Mouse (Mus musculus): ENCODE measurements around the gene D10Jhu81e.

The D10Jhu81e gene

DNA sequence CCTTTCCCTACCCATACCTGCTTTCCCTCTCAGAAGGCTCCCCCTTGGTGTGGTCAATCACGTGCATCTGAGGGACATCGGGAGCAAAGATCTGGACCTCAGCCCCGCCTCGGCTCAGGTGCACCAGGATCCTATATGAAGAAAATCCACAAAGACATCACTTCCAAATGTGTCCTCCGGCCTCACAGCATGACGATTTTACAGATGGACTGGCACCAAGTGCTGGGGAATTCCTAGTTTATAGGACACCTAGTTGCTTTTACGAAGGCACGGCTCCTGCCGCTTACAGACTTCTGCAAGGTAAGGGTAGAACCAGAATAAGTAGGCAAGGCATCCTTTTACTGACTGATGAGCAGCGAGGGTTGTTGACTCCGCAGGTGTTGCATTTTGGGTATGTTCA, 790 bp downstream of the D10Jhu81e start:
- Histone ChIP-seq H3K4me1 (replicated peaks; ENCODE audit: low read depth, low read length) (peaks cover 42% of the 10 kb centered on the region), H3K27me3 (ENCODE audit: insufficient read depth, low read length) (no peaks in the 10 kb centered on the region), H3K9me3 (ENCODE audit: low read length) (no peaks in the 10 kb centered on the region), H3K4me3 (replicated peaks; ENCODE audit: low read length) (peak overlapping the region; percentile 96), H3K36me3 (ENCODE audit: insufficient read depth, low read length) (peaks cover 85% of the 10 kb centered on the region)
- TF ChIP-seq POU5F1 (IDR thresholded peaks at IDR 0.05; ENCODE audit: borderline replicate concordance, low read length) (no peak), CTCF (conservative IDR thresholded peaks at IDR 0.05; ENCODE audit: low read length) (no peak), NANOG (IDR thresholded peaks at IDR 0.05; ENCODE audit: borderline replicate concordance, low read length) (no peak)

DNA sequence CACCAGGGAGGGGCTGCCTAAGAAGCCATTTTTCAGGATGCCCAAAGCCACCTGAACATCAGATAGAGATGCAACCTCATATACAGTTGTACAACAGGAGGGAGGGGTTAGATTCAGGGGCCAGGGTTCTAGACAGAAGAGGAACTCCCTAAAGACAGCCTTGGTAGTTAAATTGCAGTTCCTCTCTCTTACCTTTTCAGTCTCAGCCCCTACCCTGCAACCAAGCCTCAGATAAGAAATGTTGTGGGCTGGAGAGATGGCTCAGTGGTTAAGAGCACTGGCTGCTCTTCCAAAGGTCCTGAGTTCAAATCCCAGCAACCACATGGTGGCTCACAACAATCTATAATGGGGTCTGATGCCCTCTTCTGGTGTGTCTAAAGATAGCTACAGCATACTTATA, 1.8 kb downstream of the D10Jhu81e start:
- Histone ChIP-seq H3K36me3 (ENCODE audit: insufficient read depth, low read length) (peaks cover 85% of the 10 kb centered on the region), H3K4me3 (replicated peaks; ENCODE audit: low read length) (no peak overlapping the region), H3K27me3 (ENCODE audit: insufficient read depth, low read length) (no peaks in the 10 kb centered on the region), H3K9me3 (ENCODE audit: low read length) (no peaks in the 10 kb centered on the region), H3K4me1 (replicated peaks; ENCODE audit: low read depth, low read length) (peaks cover 47% of the 10 kb centered on the region)
- TF ChIP-seq NANOG (IDR thresholded peaks at IDR 0.05; ENCODE audit: borderline replicate concordance, low read length) (no peak), POU5F1 (IDR thresholded peaks at IDR 0.05; ENCODE audit: borderline replicate concordance, low read length) (no peak), CTCF (conservative IDR thresholded peaks at IDR 0.05; ENCODE audit: low read length) (no peak)

DNA sequence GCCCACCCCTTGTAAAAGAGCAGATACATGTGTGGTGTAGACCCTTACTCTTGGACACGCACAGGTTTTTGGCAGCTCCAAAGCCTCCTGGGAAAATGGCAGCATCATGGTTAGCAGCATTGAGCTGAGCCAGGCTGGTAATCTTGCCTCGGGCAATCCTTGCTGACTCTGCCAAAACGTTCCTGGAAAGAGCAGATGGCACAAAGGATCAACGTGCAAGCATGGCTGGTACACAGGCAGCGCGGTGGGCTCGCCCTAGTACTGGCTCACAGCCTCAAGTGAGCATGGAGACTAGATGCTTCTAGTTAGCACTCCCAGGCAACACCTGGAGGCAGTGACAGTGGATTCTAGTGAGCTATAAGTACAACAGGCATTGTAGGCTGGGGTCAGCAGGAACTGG, 2.2 kb downstream of the D10Jhu81e start:
- Histone ChIP-seq H3K4me1 (replicated peaks; ENCODE audit: low read depth, low read length) (peaks cover 51% of the 10 kb centered on the region), H3K9me3 (ENCODE audit: low read length) (no peaks in the 10 kb centered on the region), H3K4me3 (replicated peaks; ENCODE audit: low read length) (no peak overlapping the region), H3K27me3 (ENCODE audit: insufficient read depth, low read length) (no peaks in the 10 kb centered on the region), H3K36me3 (ENCODE audit: insufficient read depth, low read length) (peaks cover 85% of the 10 kb centered on the region)
- TF ChIP-seq POU5F1 (IDR thresholded peaks at IDR 0.05; ENCODE audit: borderline replicate concordance, low read length), result no peak
- no peak for TF ChIP-seq CTCF (conservative IDR thresholded peaks at IDR 0.05; ENCODE audit: low read length)
- TF ChIP-seq NANOG (IDR thresholded peaks at IDR 0.05; ENCODE audit: borderline replicate concordance, low read length), result no peak

DNA sequence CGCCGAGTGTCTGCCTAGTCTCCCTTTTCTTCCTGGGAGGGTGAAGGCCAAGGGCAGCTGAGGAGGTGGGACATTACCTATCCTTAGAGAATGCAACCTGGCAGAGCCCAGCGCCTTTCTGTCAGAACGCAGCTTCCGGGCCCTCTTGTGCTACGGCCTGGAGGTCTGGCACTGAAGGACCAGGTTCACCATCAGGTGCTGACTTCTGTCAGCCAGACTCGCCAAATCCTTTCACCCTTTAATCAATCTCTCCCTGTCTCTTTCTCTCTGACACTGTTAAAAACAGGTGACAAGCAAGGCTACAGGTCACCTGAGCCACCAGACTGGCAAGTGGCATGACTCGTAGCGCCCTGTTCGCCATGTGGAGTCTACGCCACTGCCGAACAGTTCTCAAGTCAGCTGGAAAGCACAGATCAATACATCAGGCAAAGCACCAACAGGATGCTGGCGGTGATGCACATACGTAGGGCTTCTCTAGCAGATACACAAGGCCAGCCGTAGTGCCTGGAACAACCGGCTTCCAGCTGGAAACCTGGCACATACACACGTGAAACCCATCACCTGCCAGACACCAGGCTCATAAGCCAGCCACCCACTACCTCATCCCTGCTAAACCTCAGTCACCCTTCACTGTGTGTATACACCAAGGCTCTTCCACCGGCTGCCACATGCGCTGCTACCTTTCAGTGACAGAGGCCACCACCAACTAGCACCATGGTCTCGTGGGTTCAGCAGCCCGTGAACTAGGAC, 4.2 kb downstream of the D10Jhu81e start:
- Histone ChIP-seq H3K36me3 (ENCODE audit: insufficient read depth, low read length) (peaks cover 84% of the 10 kb centered on the region), H3K4me1 (replicated peaks; ENCODE audit: low read depth, low read length) (peaks cover 51% of the 10 kb centered on the region), H3K9me3 (ENCODE audit: low read length) (no peaks in the 10 kb centered on the region), H3K4me3 (replicated peaks; ENCODE audit: low read length) (no peak overlapping the region), H3K27me3 (ENCODE audit: insufficient read depth, low read length) (no peaks in the 10 kb centered on the region)
- no peak for TF ChIP-seq POU5F1 (IDR thresholded peaks at IDR 0.05; ENCODE audit: borderline replicate concordance, low read length)
- no peak for TF ChIP-seq NANOG (IDR thresholded peaks at IDR 0.05; ENCODE audit: borderline replicate concordance, low read length)
- TF ChIP-seq CTCF (conservative IDR thresholded peaks at IDR 0.05; ENCODE audit: low read length), result no peak

DNA sequence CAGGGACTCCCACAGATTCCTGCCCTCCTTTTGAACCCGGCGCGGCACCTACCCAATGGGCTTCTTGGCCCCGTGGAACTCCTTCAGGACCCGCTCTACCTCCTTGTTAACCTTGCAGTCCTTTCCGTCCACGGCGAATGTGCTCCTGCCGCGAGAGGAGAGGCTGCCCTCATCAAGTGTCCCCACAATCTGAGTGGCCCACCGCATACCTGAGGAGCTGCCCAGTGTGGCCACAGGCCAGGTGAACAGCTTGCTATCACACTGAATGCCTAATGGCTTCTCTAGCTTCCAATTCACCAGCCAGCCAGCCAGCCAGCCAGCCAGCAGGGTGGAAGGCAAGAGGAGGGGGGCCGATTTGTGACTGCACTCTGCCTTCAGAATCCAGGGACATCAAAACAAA, 4.8 kb downstream of the D10Jhu81e start:
- no peaks in the 10 kb centered on the region for H3K9me3 ChIP-seq (ENCODE audit: low read length)
- no peak for TF ChIP-seq POU5F1 (IDR thresholded peaks at IDR 0.05; ENCODE audit: borderline replicate concordance, low read length)
- no peaks in the 10 kb centered on the region for H3K27me3 ChIP-seq (ENCODE audit: insufficient read depth, low read length)
- H3K4me3 ChIP-seq (replicated peaks; ENCODE audit: low read length), result no peak overlapping the region
- peaks cover 51% of the 10 kb centered on the region for H3K4me1 ChIP-seq (replicated peaks; ENCODE audit: low read depth, low read length)
- H3K36me3 ChIP-seq (ENCODE audit: insufficient read depth, low read length), result peaks cover 84% of the 10 kb centered on the region

DNA sequence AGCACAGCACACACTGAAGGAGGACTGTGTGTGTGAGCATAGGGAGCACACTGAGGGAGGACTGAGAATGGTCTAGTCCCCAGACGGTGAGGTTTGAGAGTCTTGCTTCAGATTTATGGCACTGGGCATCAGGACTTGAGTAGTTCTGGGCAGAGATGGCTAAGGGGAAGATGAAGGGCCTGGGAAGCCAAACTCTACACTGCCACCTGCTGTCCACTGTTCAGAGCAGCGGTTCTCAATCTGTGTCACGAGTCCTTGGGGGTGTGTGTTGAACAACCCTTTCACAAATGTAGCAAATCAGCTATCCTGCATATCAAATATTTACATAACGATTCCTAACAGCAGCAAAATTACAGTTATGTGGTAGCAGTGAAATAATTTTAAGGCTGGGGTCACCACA, 5.7 kb downstream of the D10Jhu81e start:
- Histone ChIP-seq H3K27me3 (ENCODE audit: insufficient read depth, low read length) (no peaks in the 10 kb centered on the region), H3K36me3 (ENCODE audit: insufficient read depth, low read length) (peaks cover 84% of the 10 kb centered on the region), H3K4me3 (replicated peaks; ENCODE audit: low read length) (no peak overlapping the region), H3K9me3 (ENCODE audit: low read length) (no peaks in the 10 kb centered on the region), H3K4me1 (replicated peaks; ENCODE audit: low read depth, low read length) (peaks cover 56% of the 10 kb centered on the region)
- TF ChIP-seq POU5F1 (IDR thresholded peaks at IDR 0.05; ENCODE audit: borderline replicate concordance, low read length) (no peak), CTCF (conservative IDR thresholded peaks at IDR 0.05; ENCODE audit: low read length) (peak; percentile 52)

DNA sequence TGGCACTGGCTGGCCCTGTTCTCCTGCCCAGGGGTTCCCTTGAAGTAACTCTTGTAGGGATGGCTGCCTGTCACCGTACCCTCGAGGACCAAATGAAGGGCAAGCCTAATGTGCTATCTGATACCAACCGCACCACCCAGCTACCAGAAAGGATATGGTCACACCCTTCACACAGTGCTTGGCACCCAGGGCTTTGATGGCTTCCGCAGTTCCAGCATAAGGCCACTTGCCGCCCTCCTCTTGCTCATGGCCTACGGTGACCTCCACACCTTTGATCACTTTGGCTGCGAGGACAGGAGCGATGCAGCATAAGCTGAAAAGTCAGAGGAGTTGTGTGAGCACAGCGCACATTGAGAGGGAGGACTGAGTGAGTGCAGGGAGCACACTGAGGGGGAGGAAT, 6.3 kb downstream of the D10Jhu81e start:
- Histone ChIP-seq H3K9me3 (ENCODE audit: low read length) (no peaks in the 10 kb centered on the region), H3K36me3 (ENCODE audit: insufficient read depth, low read length) (peaks cover 78% of the 10 kb centered on the region), H3K4me1 (replicated peaks; ENCODE audit: low read depth, low read length) (peaks cover 54% of the 10 kb centered on the region), H3K27me3 (ENCODE audit: insufficient read depth, low read length) (no peaks in the 10 kb centered on the region), H3K4me3 (replicated peaks; ENCODE audit: low read length) (no peak overlapping the region)
- no peak for TF ChIP-seq NANOG (IDR thresholded peaks at IDR 0.05; ENCODE audit: borderline replicate concordance, low read length)
- no peak for TF ChIP-seq POU5F1 (IDR thresholded peaks at IDR 0.05; ENCODE audit: borderline replicate concordance, low read length)
- TF ChIP-seq CTCF (conservative IDR thresholded peaks at IDR 0.05; ENCODE audit: low read length), result no peak

DNA sequence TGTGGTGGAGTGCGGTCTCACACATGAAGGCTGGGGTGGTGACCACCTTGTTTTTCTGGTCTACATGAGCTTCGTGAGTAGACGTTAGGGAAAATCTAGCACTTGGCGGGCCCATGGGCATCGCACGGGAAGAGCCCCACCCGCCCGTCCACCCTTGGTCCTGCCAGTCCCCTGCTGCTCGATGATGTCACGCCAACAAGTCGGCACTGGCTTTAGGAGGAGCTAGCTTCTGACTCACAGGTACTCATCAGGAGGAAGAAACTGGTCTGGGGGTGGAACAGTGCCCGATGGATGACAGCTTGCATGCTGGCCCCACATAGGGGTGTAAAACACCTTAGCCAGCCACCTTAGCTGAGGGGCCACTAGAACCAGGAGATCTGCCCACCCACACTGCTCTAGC, 6.9 kb downstream of the D10Jhu81e start:
- TF ChIP-seq NANOG (IDR thresholded peaks at IDR 0.05; ENCODE audit: borderline replicate concordance, low read length) (no peak), CTCF (conservative IDR thresholded peaks at IDR 0.05; ENCODE audit: low read length) (no peak), POU5F1 (IDR thresholded peaks at IDR 0.05; ENCODE audit: borderline replicate concordance, low read length) (no peak)
- H3K27me3 ChIP-seq (ENCODE audit: insufficient read depth, low read length), result no peaks in the 10 kb centered on the region
- peak overlapping the region; percentile 54 for H3K4me3 ChIP-seq (replicated peaks; ENCODE audit: low read length)
- H3K4me1 ChIP-seq (replicated peaks; ENCODE audit: low read depth, low read length), result peaks cover 52% of the 10 kb centered on the region
- H3K36me3 ChIP-seq (ENCODE audit: insufficient read depth, low read length), result peaks cover 73% of the 10 kb centered on the region
- no peaks in the 10 kb centered on the region for H3K9me3 ChIP-seq (ENCODE audit: low read length)

DNA sequence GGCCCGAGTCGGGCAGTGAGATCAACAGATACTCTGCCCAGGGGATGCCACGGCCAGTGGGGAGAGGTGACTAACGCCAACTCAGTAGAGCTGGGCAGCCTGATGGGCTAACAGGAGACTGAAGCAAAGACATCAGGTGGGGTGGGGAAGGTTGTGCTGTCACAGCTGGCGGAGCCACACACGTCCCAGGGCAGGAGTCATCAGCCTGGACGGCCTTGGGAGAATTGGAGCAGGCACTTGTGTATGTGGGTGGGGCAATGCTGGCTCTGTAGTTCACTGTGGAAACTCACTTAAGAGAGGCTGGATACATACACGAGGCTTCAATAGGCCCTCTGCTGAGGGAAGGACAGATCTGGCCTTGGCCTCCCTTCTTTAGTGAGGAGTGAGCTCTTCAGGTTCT, 8.5 kb downstream of the D10Jhu81e start:
- Histone ChIP-seq H3K4me3 (replicated peaks; ENCODE audit: low read length) (no peak overlapping the region), H3K36me3 (ENCODE audit: insufficient read depth, low read length) (peaks cover 58% of the 10 kb centered on the region), H3K4me1 (replicated peaks; ENCODE audit: low read depth, low read length) (peaks cover 52% of the 10 kb centered on the region), H3K27me3 (ENCODE audit: insufficient read depth, low read length) (no peaks in the 10 kb centered on the region), H3K9me3 (ENCODE audit: low read length) (no peaks in the 10 kb centered on the region)
- TF ChIP-seq NANOG (IDR thresholded peaks at IDR 0.05; ENCODE audit: borderline replicate concordance, low read length) (no peak), CTCF (conservative IDR thresholded peaks at IDR 0.05; ENCODE audit: low read length) (no peak), POU5F1 (IDR thresholded peaks at IDR 0.05; ENCODE audit: borderline replicate concordance, low read length) (no peak)

Measured in E14TG2a.4 (cell line).